Mouse (Mus musculus) kidney, adult 9 months (tissue): Measurements from ENCODE around the gene Nab2.

ENCODE experiments used
- DNase-seq: peaks from one replicate; pipeline ENCODE4 v3.0.0; 2022

Gene Nab2

DNA sequence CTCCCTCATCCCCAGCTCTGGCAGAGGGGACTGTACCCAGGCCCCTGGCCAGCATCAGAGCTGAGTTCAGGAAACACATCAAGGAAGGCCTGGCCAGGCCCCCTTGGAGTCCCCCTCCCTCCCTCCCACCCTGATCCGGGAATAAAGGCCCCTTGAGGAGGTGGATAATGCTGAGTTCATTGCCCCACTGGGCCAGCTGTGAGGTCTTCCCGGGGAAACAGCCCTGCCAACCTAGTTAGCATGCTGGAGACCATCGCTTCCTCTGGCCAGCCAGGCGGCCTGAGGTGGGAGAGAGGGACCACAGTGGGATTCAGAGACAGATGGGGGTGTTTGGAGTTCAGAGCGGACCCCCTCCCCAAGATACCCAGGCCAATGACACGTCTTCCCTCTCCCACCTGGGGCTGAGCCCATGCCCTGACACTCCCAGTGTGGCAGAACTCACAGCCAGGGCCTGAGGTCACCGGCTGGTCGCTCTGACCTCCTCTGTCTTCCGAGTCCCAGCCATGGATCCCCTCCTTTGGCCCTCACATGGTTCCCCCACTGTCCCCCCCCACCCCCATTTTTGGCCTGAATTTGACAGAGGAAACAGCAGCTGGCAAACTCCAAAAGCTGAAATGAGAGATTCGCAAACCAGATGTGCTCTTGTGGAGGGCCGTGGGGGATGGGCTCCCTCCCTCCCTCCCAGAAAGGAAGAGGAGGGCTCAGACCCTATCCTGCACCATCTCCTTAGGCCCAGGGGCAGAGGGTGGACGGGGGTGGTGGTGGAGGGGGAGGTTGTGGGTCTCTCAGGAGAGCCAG, 53.9 kb downstream of the Nab2 start:
- no peak for DNase-seq

DNA sequence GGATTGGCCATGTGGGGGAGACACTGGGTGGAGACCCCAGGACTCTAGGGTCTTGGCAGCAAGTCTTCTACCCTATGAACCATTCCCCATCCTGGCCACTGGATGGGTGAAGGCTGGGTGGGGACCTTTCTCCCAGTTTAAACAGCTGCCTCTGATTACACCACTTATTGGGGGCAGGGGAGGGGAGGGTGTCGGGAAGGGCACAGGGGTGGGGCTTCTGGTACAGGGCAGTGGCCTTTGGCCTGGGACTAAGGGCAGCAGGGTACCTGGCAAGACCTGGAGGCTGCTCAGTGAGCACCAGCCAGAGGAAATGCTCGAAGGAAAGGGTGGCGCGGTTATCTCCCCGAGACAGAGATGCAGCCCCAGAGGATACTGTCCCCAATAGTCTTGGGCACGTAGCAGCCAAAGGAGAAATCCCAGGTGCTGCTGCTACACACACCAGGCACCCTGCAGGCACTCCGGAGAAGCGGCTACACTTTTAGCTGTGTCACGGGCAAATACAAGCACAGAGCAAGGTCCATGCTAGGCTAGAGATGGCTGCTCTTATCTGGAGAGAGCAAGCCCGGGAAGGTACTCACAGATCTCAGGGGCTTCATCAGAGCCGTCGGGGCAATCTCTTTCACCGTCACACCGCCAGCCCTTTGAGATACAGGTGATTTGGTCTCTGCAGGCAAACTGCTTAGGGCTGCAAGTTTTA, 56.1 kb downstream of the Nab2 start:
- DNase-seq: no peak
